Mouse (Mus musculus): ENCODE results near the gene Asna1.

DNA sequence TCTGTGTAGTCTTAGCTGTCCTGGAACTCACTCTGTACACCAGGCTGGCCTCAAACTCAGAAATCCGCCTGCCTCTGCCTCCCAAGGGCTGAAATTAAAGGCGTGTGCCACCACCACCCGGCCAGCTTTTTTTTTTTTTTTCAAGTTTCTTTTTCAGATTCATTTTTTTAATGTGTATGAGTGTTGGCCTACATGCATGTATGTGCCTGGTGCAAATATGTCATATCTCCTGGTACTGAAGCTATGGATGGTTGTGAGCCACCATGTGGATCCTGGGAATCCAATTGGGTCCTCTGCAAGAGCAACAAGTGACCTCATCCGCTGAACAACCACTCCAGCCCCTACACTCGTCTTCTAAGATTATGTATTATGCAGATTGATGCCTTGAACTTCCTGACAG is 37.7 kb downstream of the Asna1 start:
- TF ChIP-seq CTCF (IDR thresholded peaks at IDR 0.05; ENCODE audit: low read depth) (no peak), EP300 (IDR thresholded peaks at IDR 0.05; ENCODE audit: low read depth) (no peak)
